Mouse (Mus musculus): ENCODE data around the gene 4833439L19Rik. TPM values are rescaled to one million over a fixed set of nuclear protein-coding genes. Genes with fewer than 3 reads are reported as not detected.
"Not testable (repeated sequence)": the region's sequence is repeated elsewhere in the genome, so short reads cannot be mapped to it uniquely, and the experiment has no call there.

Gene 4833439L19Rik
- polyA plus RNA-seq (2015; fragmentation: Nextera tagmentation; extraction: Ambion mirVana): 126 and 127 TPM in 2 replicates

DNA sequence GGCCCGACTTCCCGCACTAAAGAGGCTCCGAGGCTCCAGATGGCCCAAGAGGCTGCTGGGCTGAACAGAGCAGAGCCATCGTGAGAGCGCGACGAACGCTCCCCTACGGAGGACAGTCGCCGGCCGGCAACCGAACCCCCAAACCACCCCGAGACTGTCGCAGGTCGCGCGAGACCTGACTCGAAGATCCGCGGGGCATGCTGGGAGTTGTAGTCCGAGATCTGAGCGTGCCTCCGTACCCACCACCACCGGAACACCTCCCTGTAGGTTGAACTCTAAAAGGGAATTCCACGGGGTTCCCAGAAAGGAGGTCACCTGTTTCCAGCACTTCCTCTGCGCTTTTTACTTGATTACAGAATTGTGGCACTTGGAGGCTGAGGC is at the start of gene 4833439L19Rik:
4833439L19Rik (minus strand) TSS at position 235 of the 381 bp plus-strand sequence.
- Histone ChIP-seq H3K36me3 (peaks cover 16% of the 10 kb centered on the region), H3K27ac (peak within 1 kb of the TSS; percentile 44; the same call in 1 of the 2 replicates), H3K4me1 (peaks cover 15% of the 10 kb centered on the region), H3K9me3 (no peaks in the 10 kb centered on the region), H3K9ac (peak within 1 kb of the TSS; percentile 96), H3K4me2 (peak within 1 kb of the TSS; percentile 71), H3K4me3 (peak within 1 kb of the TSS; percentile 98), H3K27me3 (no peaks in the 10 kb centered on the region)
- peak; percentile 94 for ATAC-seq (ENCODE audit: borderline replicate concordance, extremely low read depth, low FRiP score, low TSS enrichment)
- WGBS: under 1% methylated on average over 27 of the region's 27 CpGs

DNA sequence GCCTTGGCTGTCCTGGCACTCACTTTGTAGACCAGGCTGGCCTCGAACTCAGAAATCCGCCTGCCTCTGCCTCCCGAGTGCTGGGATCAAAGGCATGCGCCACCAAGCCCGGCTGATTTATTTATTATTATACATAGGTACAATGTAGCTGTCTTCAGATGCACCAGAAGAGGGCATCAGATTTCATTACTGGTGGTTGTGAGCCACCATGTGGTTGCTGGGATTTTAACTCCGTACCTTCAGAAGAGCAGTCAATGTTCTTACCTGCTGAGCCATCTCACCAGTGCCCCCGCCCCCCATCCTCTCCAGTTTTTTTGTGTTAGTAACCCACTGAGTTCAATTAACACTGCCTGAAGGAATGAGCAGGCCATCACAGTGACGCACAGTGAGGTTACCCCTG is 47.9 kb upstream of the 4833439L19Rik start:
- not testable (repeated sequence) for H3K9me3 ChIP-seq; H3K27ac ChIP-seq; H3K4me2 ChIP-seq; H3K9ac ChIP-seq; H3K27me3 ChIP-seq; H3K4me3 ChIP-seq; H3K36me3 ChIP-seq; ATAC-seq (ENCODE audit: borderline replicate concordance, extremely low read depth, low FRiP score, low TSS enrichment)
- 83% methylated on average over 8 of the region's 8 CpGs for WGBS
- H3K4me1 ChIP-seq: peaks cover 17% of the 10 kb centered on the region; the same call in 1 of the 2 replicates

DNA sequence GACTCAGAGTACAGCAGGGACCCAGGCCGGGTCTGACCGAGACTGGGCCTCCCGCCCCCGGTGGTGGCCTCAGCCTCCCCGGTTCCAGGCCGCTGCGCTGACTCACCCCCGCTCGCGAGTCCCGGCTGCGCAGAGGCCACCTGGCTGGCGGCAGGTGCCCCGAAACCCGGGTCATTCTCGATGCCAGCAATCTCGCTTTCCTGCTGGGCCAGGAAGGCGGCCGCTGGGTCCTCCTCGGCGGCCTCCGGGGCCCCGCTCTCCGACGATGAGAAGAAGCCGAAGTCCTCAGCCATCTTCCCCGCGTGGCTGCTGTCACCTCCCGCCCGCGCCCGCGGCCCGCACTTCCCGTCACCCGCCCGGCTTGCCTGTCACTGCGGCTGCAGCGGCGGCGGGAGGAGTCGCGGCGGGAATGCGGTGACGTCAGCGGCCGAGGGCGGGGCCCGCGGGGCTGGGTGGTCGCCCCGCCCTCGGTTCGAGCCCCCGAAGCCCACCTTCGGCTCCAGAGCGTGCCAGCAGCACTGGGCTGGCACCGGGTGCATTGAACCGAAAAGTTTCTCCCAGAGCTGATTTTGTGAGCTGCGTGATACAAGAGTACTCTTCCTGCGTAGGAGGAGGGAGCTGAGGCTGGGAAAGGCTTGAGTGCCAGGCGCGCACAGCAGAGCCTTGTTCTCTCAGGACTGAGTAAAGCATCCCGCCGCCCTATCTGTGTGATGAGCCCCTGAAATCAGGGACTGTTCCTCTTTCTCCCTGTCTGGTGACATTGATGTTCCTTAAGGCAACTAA is 45.9 kb upstream of the 4833439L19Rik start, which contains the start of gene Cltb:
Cltb (minus strand) TSS at position 373 of the 783 bp plus-strand sequence.
- Histone ChIP-seq H3K27me3 (no peaks in the 10 kb centered on the region), H3K9ac (peak within 1 kb of the TSS; percentile 72), H3K4me2 (peak within 1 kb of the TSS; percentile 97), H3K27ac (peak within 1 kb of the TSS; percentile 29), H3K4me1 (peaks cover 17% of the 10 kb centered on the region; the same call in 1 of the 2 replicates), H3K36me3 (no peaks in the 10 kb centered on the region), H3K4me3 (peak within 1 kb of the TSS; percentile 72), H3K9me3 (no peaks in the 10 kb centered on the region)
- ATAC-seq (ENCODE audit: borderline replicate concordance, extremely low read depth, low FRiP score, low TSS enrichment): peak; percentile 83; the same call in 1 of the 2 replicates
- under 1% methylated on average over 60 of the region's 66 CpGs for WGBS

DNA sequence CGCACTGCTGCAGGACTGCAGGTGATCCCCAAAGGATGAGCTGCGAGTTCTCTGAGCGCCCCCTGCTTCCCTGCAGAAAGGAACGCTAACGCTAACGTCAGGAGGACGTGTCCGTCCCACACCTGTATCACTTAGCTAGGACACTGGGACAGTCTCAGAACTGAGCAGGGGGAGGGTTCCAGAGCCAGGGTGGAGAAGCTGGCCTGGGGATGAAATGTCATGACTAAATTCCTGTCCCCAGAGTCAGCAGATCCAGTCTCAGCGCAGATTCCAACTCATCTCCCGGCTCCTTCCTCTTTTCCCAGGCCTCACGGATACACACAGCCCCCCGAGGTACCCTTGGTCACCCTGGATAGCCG is 45.4 kb upstream of the 4833439L19Rik start:
- ATAC-seq (ENCODE audit: borderline replicate concordance, extremely low read depth, low FRiP score, low TSS enrichment): no peak
- Histone ChIP-seq H3K4me2 (peak overlapping the region; percentile 97), H3K4me1 (peaks cover 17% of the 10 kb centered on the region; the same call in 1 of the 2 replicates), H3K27ac (peak overlapping the region; percentile 29; the same call in 1 of the 2 replicates), H3K9ac (peak overlapping the region; percentile 72), H3K36me3 (no peaks in the 10 kb centered on the region), H3K4me3 (peak overlapping the region; percentile 72), H3K9me3 (no peaks in the 10 kb centered on the region), H3K27me3 (no peaks in the 10 kb centered on the region)
- 11% methylated on average over 13 of the region's 13 CpGs for WGBS

DNA sequence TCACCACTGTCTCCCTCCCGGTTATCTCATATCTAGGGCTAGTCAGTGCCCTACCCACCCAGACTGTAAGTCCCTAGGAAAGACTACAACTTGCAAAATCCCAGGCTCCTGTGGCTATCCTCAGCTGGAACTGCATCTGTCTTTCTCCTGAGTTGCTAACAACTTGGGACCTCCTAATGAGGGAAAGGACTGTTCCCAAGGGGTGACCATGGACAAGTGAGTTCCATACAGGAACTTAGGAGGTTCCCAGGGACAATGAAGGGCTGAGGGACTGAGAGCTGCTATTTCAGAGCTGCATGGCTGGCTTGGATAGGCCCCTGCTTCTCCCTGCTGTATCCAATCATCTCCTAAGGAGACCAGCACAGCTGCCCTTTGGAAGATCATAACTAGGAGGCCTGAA is 44.1 kb upstream of the 4833439L19Rik start:
- 28% methylated on average over 1 of the region's 1 CpGs for WGBS
- Histone ChIP-seq H3K27me3 (no peaks in the 10 kb centered on the region), H3K4me3 (no peak overlapping the region), H3K4me1 (peaks cover 17% of the 10 kb centered on the region; the same call in 1 of the 2 replicates), H3K27ac (no peak overlapping the region), H3K9me3 (no peaks in the 10 kb centered on the region), H3K4me2 (no peak overlapping the region), H3K9ac (no peak overlapping the region), H3K36me3 (no peaks in the 10 kb centered on the region)
- ATAC-seq (ENCODE audit: borderline replicate concordance, extremely low read depth, low FRiP score, low TSS enrichment): no peak

DNA sequence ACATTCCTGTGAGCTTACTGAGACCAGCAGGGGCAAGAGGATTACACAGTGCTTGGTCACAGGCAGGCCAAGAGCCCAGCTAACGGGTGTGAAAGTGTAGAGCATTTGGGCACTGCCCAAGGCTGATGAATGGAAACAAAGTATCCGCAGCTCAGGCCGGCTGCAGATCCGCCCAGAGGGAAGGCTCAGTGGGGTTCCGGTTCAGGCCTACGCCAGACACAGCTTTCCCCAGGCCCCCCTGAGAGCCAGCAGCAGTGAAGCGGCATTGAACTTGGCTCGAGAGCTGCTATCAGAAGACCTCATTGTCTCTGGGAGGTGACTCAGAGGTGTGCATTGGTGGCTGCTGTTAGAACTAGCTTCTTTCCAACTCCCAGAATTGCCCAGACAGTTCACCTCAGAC is 43.4 kb upstream of the 4833439L19Rik start:
- Histone ChIP-seq H3K27me3 (no peaks in the 10 kb centered on the region), H3K9ac (no peak overlapping the region), H3K4me2 (no peak overlapping the region), H3K9me3 (no peaks in the 10 kb centered on the region), H3K27ac (no peak overlapping the region), H3K36me3 (no peaks in the 10 kb centered on the region), H3K4me1 (peaks cover 17% of the 10 kb centered on the region; the same call in 1 of the 2 replicates), H3K4me3 (no peak overlapping the region)
- no peak for ATAC-seq (ENCODE audit: borderline replicate concordance, extremely low read depth, low FRiP score, low TSS enrichment)
- 35% methylated on average over 8 of the region's 8 CpGs for WGBS

DNA sequence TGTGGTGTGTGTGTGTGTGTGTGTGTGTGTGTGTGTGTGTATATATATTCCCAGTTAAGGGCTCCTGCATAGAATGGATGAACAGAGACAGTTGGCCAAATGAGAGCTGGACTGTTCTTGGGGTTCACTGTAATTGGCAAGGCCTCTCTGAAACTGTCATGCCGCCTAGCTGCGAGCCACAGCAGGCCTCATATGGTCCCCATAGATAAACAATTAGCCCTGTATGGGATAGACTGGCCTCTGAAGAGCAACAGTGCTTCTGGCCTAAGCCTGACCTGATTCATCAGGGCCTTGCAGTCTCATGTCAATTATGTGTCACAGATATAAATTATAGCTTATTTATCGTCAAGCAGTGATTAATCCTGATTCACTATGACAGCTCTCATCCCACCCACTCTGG is 42.8 kb upstream of the 4833439L19Rik start:
- H3K9ac ChIP-seq: no peak overlapping the region
- H3K27me3 ChIP-seq: no peaks in the 10 kb centered on the region
- WGBS: 61% methylated on average over 3 of the region's 3 CpGs
- no peaks in the 10 kb centered on the region for H3K9me3 ChIP-seq
- H3K4me3 ChIP-seq: no peak overlapping the region
- ATAC-seq (ENCODE audit: borderline replicate concordance, extremely low read depth, low FRiP score, low TSS enrichment): no peak
- H3K4me2 ChIP-seq: no peak overlapping the region
- no peak overlapping the region for H3K27ac ChIP-seq
- peaks cover 17% of the 10 kb centered on the region; the same call in 1 of the 2 replicates for H3K4me1 ChIP-seq
- no peaks in the 10 kb centered on the region for H3K36me3 ChIP-seq

DNA sequence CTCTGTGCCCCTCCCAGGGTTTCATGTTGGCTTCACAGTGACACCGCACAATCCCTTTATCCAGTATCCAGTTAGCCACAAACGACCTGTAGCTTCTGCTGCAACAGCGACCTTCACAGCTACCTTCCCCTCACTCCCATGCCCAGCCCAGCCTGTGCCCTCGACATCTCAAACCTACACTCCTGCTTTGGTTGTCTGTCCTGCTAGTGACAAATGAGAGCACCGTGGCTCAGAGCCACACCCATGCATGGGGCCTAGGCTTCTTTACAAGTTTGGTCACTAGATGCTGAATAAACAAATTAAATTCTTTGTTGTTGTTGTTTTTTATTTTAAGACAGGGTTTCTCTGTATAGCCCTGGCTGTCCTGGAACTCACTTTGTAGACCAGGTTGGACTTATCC is 42.0 kb upstream of the 4833439L19Rik start:
- H3K27me3 ChIP-seq: no peaks in the 10 kb centered on the region
- no peaks in the 10 kb centered on the region for H3K9me3 ChIP-seq
- no peak overlapping the region for H3K27ac ChIP-seq
- WGBS: 53% methylated on average over 5 of the region's 5 CpGs
- ATAC-seq (ENCODE audit: borderline replicate concordance, extremely low read depth, low FRiP score, low TSS enrichment): no peak
- no peak overlapping the region for H3K9ac ChIP-seq
- peaks cover 17% of the 10 kb centered on the region; the same call in 1 of the 2 replicates for H3K4me1 ChIP-seq
- H3K4me2 ChIP-seq: no peak overlapping the region
- no peaks in the 10 kb centered on the region for H3K36me3 ChIP-seq
- H3K4me3 ChIP-seq: no peak overlapping the region

DNA sequence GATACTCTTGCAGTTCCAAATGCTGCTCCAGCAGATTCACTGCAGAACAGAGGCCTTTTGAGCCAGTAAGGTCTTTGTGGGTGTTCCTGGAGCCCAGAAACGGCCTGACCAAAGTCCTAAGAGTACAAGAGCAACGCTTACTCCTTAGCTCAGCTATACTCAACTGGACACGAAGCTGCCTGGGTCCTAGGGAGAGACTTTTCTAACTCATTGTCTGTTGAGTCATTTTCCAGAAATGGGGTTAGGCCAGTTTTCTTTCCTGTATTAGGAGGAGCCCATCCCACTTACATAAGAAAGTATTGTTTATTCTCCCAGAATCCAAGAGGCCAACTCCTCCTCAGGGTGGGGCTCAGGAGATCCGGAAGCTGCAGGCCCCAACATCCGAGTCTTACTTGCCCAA is 40.2 kb upstream of the 4833439L19Rik start:
- no peak for ATAC-seq (ENCODE audit: borderline replicate concordance, extremely low read depth, low FRiP score, low TSS enrichment)
- H3K4me2 ChIP-seq: no peak overlapping the region
- no peak overlapping the region for H3K4me3 ChIP-seq
- 0 out of 2 replicates have a peak, but pooled peaks cover 6% of the 10 kb centered on the region for H3K4me1 ChIP-seq
- H3K36me3 ChIP-seq: no peaks in the 10 kb centered on the region
- H3K9me3 ChIP-seq: no peaks in the 10 kb centered on the region
- no peaks in the 10 kb centered on the region for H3K27me3 ChIP-seq
- H3K27ac ChIP-seq: no peak overlapping the region
- H3K9ac ChIP-seq: no peak overlapping the region
- WGBS: 67% methylated on average over 5 of the region's 5 CpGs

DNA sequence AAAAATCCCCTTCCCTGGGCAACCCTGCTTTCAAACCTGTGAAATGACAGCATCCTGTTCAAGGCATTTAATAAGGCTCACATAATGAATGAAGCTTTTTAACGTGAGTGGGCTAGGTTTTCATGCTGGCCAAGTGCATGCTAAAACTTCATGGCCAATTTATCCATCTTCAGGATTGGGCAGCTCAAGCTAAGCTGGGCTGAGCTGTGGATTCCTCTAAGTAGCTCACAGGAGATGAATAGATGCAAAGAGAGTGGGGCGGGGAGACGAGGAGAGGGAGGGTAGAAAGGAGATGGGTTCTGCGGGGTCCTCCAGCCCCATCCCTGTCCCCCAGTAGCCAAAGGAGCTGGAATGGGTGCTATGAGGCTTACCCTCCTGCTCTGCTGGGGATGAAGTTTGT is 39.0 kb upstream of the 4833439L19Rik start:
- no peak for ATAC-seq (ENCODE audit: borderline replicate concordance, extremely low read depth, low FRiP score, low TSS enrichment)

DNA sequence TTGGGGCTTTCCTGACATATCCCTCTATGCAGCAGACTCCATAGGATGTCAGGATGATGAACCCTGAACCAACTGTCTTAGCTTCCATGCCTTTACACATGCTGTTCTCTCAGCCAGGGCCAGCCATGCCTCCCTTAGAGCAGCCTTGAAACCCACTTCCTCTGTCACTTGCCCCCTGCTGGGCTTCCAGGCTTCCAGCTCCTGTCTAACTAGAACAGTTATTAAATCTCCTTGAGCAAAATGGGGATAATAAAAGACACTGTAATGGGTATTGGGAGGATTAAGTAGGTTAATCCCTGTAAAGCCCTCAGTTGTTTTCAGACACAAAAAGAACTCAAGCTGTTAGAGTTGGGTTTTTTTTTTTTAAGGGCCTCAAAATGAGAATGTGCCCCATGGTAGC is 38.3 kb upstream of the 4833439L19Rik start:
- Histone ChIP-seq H3K27ac (no peak overlapping the region), H3K27me3 (no peaks in the 10 kb centered on the region), H3K36me3 (no peaks in the 10 kb centered on the region), H3K4me2 (no peak overlapping the region), H3K9me3 (no peaks in the 10 kb centered on the region), H3K4me3 (no peak overlapping the region), H3K9ac (no peak overlapping the region), H3K4me1 (0 out of 2 replicates have a peak, but pooled peaks cover under 1% of the 10 kb centered on the region)
- ATAC-seq (ENCODE audit: borderline replicate concordance, extremely low read depth, low FRiP score, low TSS enrichment): no peak

More for the DNA sequence above, 39.0 kb upstream of the 4833439L19Rik start:
- no peaks in the 10 kb centered on the region for H3K36me3 ChIP-seq
- H3K27me3 ChIP-seq: no peaks in the 10 kb centered on the region
- H3K9me3 ChIP-seq: no peaks in the 10 kb centered on the region
- 0 out of 2 replicates have a peak, but pooled peaks cover 3% of the 10 kb centered on the region for H3K4me1 ChIP-seq
- H3K4me2 ChIP-seq: no peak overlapping the region
- H3K9ac ChIP-seq: no peak overlapping the region
- H3K27ac ChIP-seq: no peak overlapping the region
- H3K4me3 ChIP-seq: no peak overlapping the region
- WGBS: 64% methylated on average over 4 of the region's 4 CpGs

DNA sequence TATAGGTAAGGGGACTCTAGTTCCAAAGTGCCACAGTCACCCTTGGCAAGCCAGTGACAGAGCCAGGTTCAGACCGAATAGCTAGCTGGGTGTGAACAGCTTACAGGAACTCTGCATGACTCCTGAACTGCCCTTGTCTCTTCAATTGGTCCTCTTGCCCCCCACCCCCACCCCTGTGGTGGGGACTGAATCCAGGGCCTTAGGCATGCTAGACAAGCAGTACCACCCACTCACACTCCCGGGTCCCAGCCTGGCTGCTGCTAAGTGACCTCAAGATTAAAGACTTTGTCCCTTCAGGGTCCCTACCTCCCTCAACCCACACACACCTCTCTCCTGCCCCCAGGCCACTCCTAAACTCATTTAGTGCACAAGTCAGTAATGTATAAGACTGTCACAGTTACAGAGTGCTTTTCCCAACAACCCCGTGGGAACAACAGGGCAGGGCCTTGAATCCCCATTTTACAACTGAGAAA is 37.4 kb upstream of the 4833439L19Rik start:
- no peak overlapping the region for H3K4me2 ChIP-seq
- no peak for ATAC-seq (ENCODE audit: borderline replicate concordance, extremely low read depth, low FRiP score, low TSS enrichment)
- no peak overlapping the region for H3K27ac ChIP-seq
- H3K36me3 ChIP-seq: no peaks in the 10 kb centered on the region
- 59% methylated on average over 3 of the region's 3 CpGs for WGBS
- H3K4me3 ChIP-seq: no peak overlapping the region
- H3K9ac ChIP-seq: no peak overlapping the region
- H3K4me1 ChIP-seq: no peaks in the 10 kb centered on the region
- H3K27me3 ChIP-seq: no peaks in the 10 kb centered on the region
- no peaks in the 10 kb centered on the region for H3K9me3 ChIP-seq

All from lung, embryonic 15.5 days (tissue).